Mouse (Mus musculus): ENCODE data around the gene Letm1. TPM values are rescaled to one million over a fixed set of nuclear protein-coding genes. Genes with fewer than 3 reads are reported as not detected.

The Letm1 gene
- 52.2 and 52.3 TPM in 2 replicates for polyA plus RNA-seq (2016; fragmentation: Nextera tagmentation; extraction: Ambion mirVana)

GRCm38 (mm10) chr5:33782345-33782998 lies at the start of gene Letm1:
Letm1 (minus strand) TSS chr5:33782817.
- Histone ChIP-seq H3K4me1 (replicated peaks) (peaks cover 23% of the 10 kb centered on the region), H3K9me3 (no peaks in the 10 kb centered on the region), H3K4me3 (peak within 1 kb of the TSS; percentile 89), H3K27ac (peak within 1 kb of the TSS; percentile 95), H3K36me3 (peaks cover 12% of the 10 kb centered on the region), H3K27me3 (ENCODE audit: insufficient read depth, poor library complexity, severe bottlenecking) (no peaks in the 10 kb centered on the region)
- DNase-seq (ENCODE audit: low spot score), result peak; percentile 94
- WGBS, result under 1% methylated on average over 65 of the region's 65 CpGs

- WGBS, result 74% methylated on average over 1 of the region's 1 CpGs
- H3K27me3 ChIP-seq (ENCODE audit: insufficient read depth, poor library complexity, severe bottlenecking), result no peaks in the 10 kb centered on the region
Observed at GRCm38 (mm10) chr5:33830832-33831231, 48.2 kb upstream of the Letm1 start.

GRCm38 (mm10) chr5:33829958-33830357 lies 47.3 kb upstream of the Letm1 start:
- WGBS, result 95% methylated on average over 3 of the region's 3 CpGs
- Histone ChIP-seq H3K27ac (no peak overlapping the region), H3K4me3 (no peak overlapping the region), H3K27me3 (ENCODE audit: insufficient read depth, poor library complexity, severe bottlenecking) (no peaks in the 10 kb centered on the region), H3K4me1 (replicated peaks) (peaks cover 13% of the 10 kb centered on the region), H3K36me3 (peaks cover 67% of the 10 kb centered on the region), H3K9me3 (no peaks in the 10 kb centered on the region)
- no peak for DNase-seq (ENCODE audit: low spot score)

More at GRCm38 (mm10) chr5:33830832-33831231, 48.2 kb upstream of the Letm1 start:
- Histone ChIP-seq H3K9me3 (no peaks in the 10 kb centered on the region), H3K27ac (no peak overlapping the region), H3K4me3 (no peak overlapping the region), H3K4me1 (replicated peaks) (peaks cover 5% of the 10 kb centered on the region), H3K36me3 (peaks cover 65% of the 10 kb centered on the region)
- no peak for DNase-seq (ENCODE audit: low spot score)

- H3K9me3 ChIP-seq, result no peaks in the 10 kb centered on the region
- no peak overlapping the region for H3K4me3 ChIP-seq
- 88% methylated on average over 8 of the region's 8 CpGs for WGBS
- no peaks in the 10 kb centered on the region for H3K27me3 ChIP-seq (ENCODE audit: insufficient read depth, poor library complexity, severe bottlenecking)
- H3K36me3 ChIP-seq, result peaks cover 78% of the 10 kb centered on the region
- H3K4me1 ChIP-seq (replicated peaks), result peaks cover 29% of the 10 kb centered on the region
- no peak overlapping the region for H3K27ac ChIP-seq
- DNase-seq (ENCODE audit: low spot score), result no peak
Observed at GRCm38 (mm10) chr5:33828107-33828506, 45.5 kb upstream of the Letm1 start.

- DNase-seq (ENCODE audit: low spot score), result no peak
- no peaks in the 10 kb centered on the region for H3K27me3 ChIP-seq (ENCODE audit: insufficient read depth, poor library complexity, severe bottlenecking)
- H3K4me1 ChIP-seq (replicated peaks), result peaks cover 42% of the 10 kb centered on the region
- H3K27ac ChIP-seq, result no peak overlapping the region
- no peak overlapping the region for H3K4me3 ChIP-seq
- no peaks in the 10 kb centered on the region for H3K9me3 ChIP-seq
- H3K36me3 ChIP-seq, result peaks cover 62% of the 10 kb centered on the region
Observed at GRCm38 (mm10) chr5:33826001-33826400, 43.4 kb upstream of the Letm1 start.

- Histone ChIP-seq H3K9me3 (no peaks in the 10 kb centered on the region), H3K4me3 (peak overlapping the region; percentile 99), H3K4me1 (replicated peaks) (peaks cover 68% of the 10 kb centered on the region), H3K36me3 (peaks cover 40% of the 10 kb centered on the region), H3K27ac (no peak overlapping the region; the same call in 1 of the 2 replicates), H3K27me3 (ENCODE audit: insufficient read depth, poor library complexity, severe bottlenecking) (no peaks in the 10 kb centered on the region)
- no peak for DNase-seq (ENCODE audit: low spot score)
- 51% methylated on average over 3 of the region's 3 CpGs for WGBS
Observed at GRCm38 (mm10) chr5:33822456-33822855, 39.8 kb upstream of the Letm1 start.

- WGBS, result 58% methylated on average over 2 of the region's 2 CpGs
- Histone ChIP-seq H3K9me3 (no peaks in the 10 kb centered on the region), H3K4me3 (peak overlapping the region; percentile 99), H3K4me1 (replicated peaks) (peaks cover 69% of the 10 kb centered on the region), H3K27me3 (ENCODE audit: insufficient read depth, poor library complexity, severe bottlenecking) (no peaks in the 10 kb centered on the region), H3K36me3 (peaks cover 35% of the 10 kb centered on the region), H3K27ac (peak overlapping the region; percentile 100)
- DNase-seq (ENCODE audit: low spot score), result no peak
Observed at GRCm38 (mm10) chr5:33821901-33822427, 39.3 kb upstream of the Letm1 start.

- peak overlapping the region; percentile 99 for H3K4me3 ChIP-seq
- H3K4me1 ChIP-seq (replicated peaks), result peaks cover 65% of the 10 kb centered on the region
- DNase-seq (ENCODE audit: low spot score), result peak; percentile 73
- H3K27ac ChIP-seq, result peak overlapping the region; percentile 100
- no peaks in the 10 kb centered on the region for H3K9me3 ChIP-seq
- H3K27me3 ChIP-seq (ENCODE audit: insufficient read depth, poor library complexity, severe bottlenecking), result no peaks in the 10 kb centered on the region
- WGBS, result under 1% methylated on average over 113 of the region's 121 CpGs
- H3K36me3 ChIP-seq, result peaks cover 26% of the 10 kb centered on the region
Observed at GRCm38 (mm10) chr5:33820733-33821621, 38.4 kb upstream of the Letm1 start.

- Histone ChIP-seq H3K4me3 (peak within 1 kb of the TSS; percentile 99), H3K9me3 (no peaks in the 10 kb centered on the region), H3K27me3 (ENCODE audit: insufficient read depth, poor library complexity, severe bottlenecking) (no peaks in the 10 kb centered on the region), H3K36me3 (peaks cover 17% of the 10 kb centered on the region), H3K4me1 (replicated peaks) (peaks cover 57% of the 10 kb centered on the region), H3K27ac (peak within 1 kb of the TSS; percentile 100)
- DNase-seq (ENCODE audit: low spot score), result peak; percentile 87
- 1% methylated on average over 130 of the region's 136 CpGs for WGBS
Observed at GRCm38 (mm10) chr5:33819876-33820732, 37.5 kb upstream of the Letm1 start, which contains the start of gene Nsd2. Nsd2 (plus strand) TSS chr5:33820725.

GRCm38 (mm10) chr5:33819141-33819875 lies 36.7 kb upstream of the Letm1 start:
- H3K36me3 ChIP-seq, result peaks cover 9% of the 10 kb centered on the region
- H3K27me3 ChIP-seq (ENCODE audit: insufficient read depth, poor library complexity, severe bottlenecking), result no peaks in the 10 kb centered on the region
- peak overlapping the region; percentile 100 for H3K27ac ChIP-seq
- H3K4me1 ChIP-seq (replicated peaks), result peaks cover 50% of the 10 kb centered on the region
- peak; percentile 36 for DNase-seq (ENCODE audit: low spot score)
- H3K4me3 ChIP-seq, result peak overlapping the region; percentile 99
- no peaks in the 10 kb centered on the region for H3K9me3 ChIP-seq
- 14% methylated on average over 9 of the region's 9 CpGs for WGBS

GRCm38 (mm10) chr5:33818104-33818503 lies 35.5 kb upstream of the Letm1 start:
- peak overlapping the region; percentile 100 for H3K27ac ChIP-seq
- WGBS, result 10% methylated on average over 5 of the region's 5 CpGs
- H3K36me3 ChIP-seq, result no peaks in the 10 kb centered on the region
- DNase-seq (ENCODE audit: low spot score), result peak; percentile 68
- H3K9me3 ChIP-seq, result no peaks in the 10 kb centered on the region
- peaks cover 40% of the 10 kb centered on the region for H3K4me1 ChIP-seq (replicated peaks)
- no peaks in the 10 kb centered on the region for H3K27me3 ChIP-seq (ENCODE audit: insufficient read depth, poor library complexity, severe bottlenecking)
- peak overlapping the region; percentile 26 for H3K4me3 ChIP-seq
